Mouse (Mus musculus) midbrain, embryonic 16.5 days (tissue): ENCODE data around the gene Syn3. TPM values are rescaled to one million over a fixed set of nuclear protein-coding genes. Genes with fewer than 3 reads are reported as not detected.
A peak's percentile ranks its signal among the peaks of the same experiment; 100 is the strongest.

Experiments used
- ATAC-seq: fragments of 200-750 bp; cut with Nextera tagmentation; 2 replicates; pipeline ENCODE4 v1.8.0; 2017; ENCODE audit warnings: moderate TSS enrichment
- H3K27ac ChIP-seq: fragments of 300-500 bp; sonication (generic); 2 replicates; pipeline ENCODE4 v1.5.1; 2014; ENCODE audit warnings: mild to moderate bottlenecking, low read length, mixed read lengths
- H3K27me3 ChIP-seq: fragments of 300-500 bp; sonication (generic); 2 replicates; pipeline ENCODE4 v1.6.1; 2014; ENCODE audit warnings: low read depth, low read length, mixed read lengths; ENCODE audit not compliant: control insufficient read depth, insufficient read depth
- H3K36me3 ChIP-seq: fragments of 300-500 bp; sonication (generic); 2 replicates; pipeline ENCODE4 v1.6.1; 2014; ENCODE audit warnings: mild to moderate bottlenecking, low read length, moderate library complexity, mixed read lengths; ENCODE audit not compliant: control insufficient read depth, insufficient read depth
- H3K4me1 ChIP-seq: fragments of 300-500 bp; sonication (generic); 2 replicates; pipeline ENCODE4 v1.6.1; 2014; ENCODE audit warnings: mild to moderate bottlenecking, low read length, mixed read lengths; ENCODE audit not compliant: control insufficient read depth, insufficient read depth
- H3K4me2 ChIP-seq: fragments of 300-500 bp; sonication (generic); 2 replicates; pipeline ENCODE4 v1.6.1; 2014; ENCODE audit warnings: mild to moderate bottlenecking, low read length, mixed read lengths
- H3K4me3 ChIP-seq: fragments of 300-500 bp; sonication (generic); 2 replicates; pipeline ENCODE4 v1.5.1; 2014; ENCODE audit warnings: low read depth, mild to moderate bottlenecking, low read length, moderate library complexity, mixed read lengths
- H3K9ac ChIP-seq: fragments of 300-500 bp; sonication (generic); 2 replicates; pipeline ENCODE4 v1.6.1; 2014; ENCODE audit warnings: low read depth, low read length, mixed read lengths
- H3K9me3 ChIP-seq: fragments of 300-500 bp; sonication (generic); replicated peaks from 2 replicates; pipeline ENCODE4 v1.6.1; 2014; ENCODE audit warnings: mild to moderate bottlenecking, low read length, mixed read lengths; ENCODE audit not compliant: control insufficient read depth, poor library complexity, severe bottlenecking
- WGBS: fragments of 180-500 bp; shearing (Covaris S2); extraction: QIAGEN DNeasy Blood & Tissue Kit; methylation state at CpG from one replicate; pipeline ENCODE4 v1.1.7; 2014; 5-methylcytosine and 5-hydroxymethylcytosine counted together
- polyA plus RNA-seq: library from polyadenylated mRNA; unstranded; fragments of >200 nt; fragmentation: Nextera tagmentation; extraction: Ambion mirVana; gene quantifications from 2 replicates; pipeline ENCODE4 v1.2.1, GENCODE M21; 2015

Syn3 gene
- polyA plus RNA-seq, 1 experiment from 2014 or later = 34.0 TPM

- Histone ChIP-seq H3K27me3 (no peaks in the 10 kb centered on the region), H3K9ac (peak overlapping the region; percentile 86), H3K9me3 (no peaks in the 10 kb centered on the region), H3K27ac (peak overlapping the region; percentile 91), H3K4me3 (peak overlapping the region; percentile 53), H3K4me1 (peaks cover 32% of the 10 kb centered on the region), H3K36me3 (no peaks in the 10 kb centered on the region), H3K4me2 (peak overlapping the region; percentile 65)
- peak; percentile 93 for ATAC-seq
- 48% methylated on average over 2 of the region's 2 CpGs for WGBS
These were observed 6.4 kb downstream of the Syn3 start for GRCm38 (mm10) chr10:86492089-86492907.

GRCm38 (mm10) chr10:86491316-86492088, 7.2 kb downstream of the Syn3 start:
- Histone ChIP-seq H3K9me3 (no peaks in the 10 kb centered on the region), H3K4me1 (peaks cover 24% of the 10 kb centered on the region), H3K4me2 (peak overlapping the region; percentile 65), H3K4me3 (peak overlapping the region; percentile 53), H3K27me3 (no peaks in the 10 kb centered on the region), H3K9ac (peak overlapping the region; percentile 86), H3K36me3 (no peaks in the 10 kb centered on the region), H3K27ac (peak overlapping the region; percentile 91)
- 5% methylated on average over 3 of the region's 3 CpGs for WGBS
- ATAC-seq = peak; percentile 92

GRCm38 (mm10) chr10:86488544-86488943, 10.2 kb downstream of the Syn3 start:
- Histone ChIP-seq H3K36me3 (no peaks in the 10 kb centered on the region), H3K27me3 (no peaks in the 10 kb centered on the region), H3K4me1 (peaks cover 22% of the 10 kb centered on the region), H3K4me3 (no peak overlapping the region), H3K4me2 (peak overlapping the region; percentile 65; the same call in 1 of the 2 replicates), H3K27ac (no peak overlapping the region), H3K9me3 (no peaks in the 10 kb centered on the region), H3K9ac (no peak overlapping the region)
- 94% methylated on average over 5 of the region's 5 CpGs for WGBS
- ATAC-seq = no peak

- Histone ChIP-seq H3K4me2 (no peak overlapping the region), H3K9me3 (no peaks in the 10 kb centered on the region), H3K36me3 (no peaks in the 10 kb centered on the region), H3K4me1 (peaks cover 18% of the 10 kb centered on the region), H3K27ac (no peak overlapping the region), H3K4me3 (no peak overlapping the region), H3K27me3 (no peaks in the 10 kb centered on the region), H3K9ac (no peak overlapping the region)
- 51% methylated on average over 4 of the region's 4 CpGs for WGBS
- no peak for ATAC-seq
These were observed 12.7 kb downstream of the Syn3 start for GRCm38 (mm10) chr10:86485971-86486370.

GRCm38 (mm10) chr10:86483968-86484367, 14.7 kb downstream of the Syn3 start:
- Histone ChIP-seq H3K9ac (no peak overlapping the region), H3K4me1 (peaks cover 3% of the 10 kb centered on the region), H3K4me3 (no peak overlapping the region), H3K27ac (no peak overlapping the region), H3K9me3 (no peaks in the 10 kb centered on the region), H3K27me3 (no peaks in the 10 kb centered on the region), H3K4me2 (no peak overlapping the region), H3K36me3 (no peaks in the 10 kb centered on the region)
- no peak for ATAC-seq
- 21% methylated on average over 3 of the region's 3 CpGs for WGBS

- H3K36me3 ChIP-seq = no peaks in the 10 kb centered on the region
- no peak overlapping the region for H3K9ac ChIP-seq
- no peak overlapping the region for H3K4me2 ChIP-seq
- H3K27ac ChIP-seq = no peak overlapping the region
- H3K4me1 ChIP-seq = no peaks in the 10 kb centered on the region
- WGBS = 78% methylated on average over 1 of the region's 1 CpGs
- no peak for ATAC-seq
- H3K27me3 ChIP-seq = no peaks in the 10 kb centered on the region
- H3K4me3 ChIP-seq = no peak overlapping the region
- H3K9me3 ChIP-seq = no peaks in the 10 kb centered on the region
These were observed 16.2 kb downstream of the Syn3 start for GRCm38 (mm10) chr10:86482496-86482895.

- Histone ChIP-seq H3K27me3 (no peaks in the 10 kb centered on the region), H3K4me3 (no peak overlapping the region), H3K36me3 (no peaks in the 10 kb centered on the region), H3K27ac (no peak overlapping the region), H3K4me1 (no peaks in the 10 kb centered on the region), H3K4me2 (no peak overlapping the region), H3K9me3 (no peaks in the 10 kb centered on the region), H3K9ac (no peak overlapping the region)
- 95% methylated on average over 6 of the region's 6 CpGs for WGBS
- ATAC-seq = no peak
These were observed 18.0 kb downstream of the Syn3 start for GRCm38 (mm10) chr10:86480711-86481110.

- no peaks in the 10 kb centered on the region for H3K27me3 ChIP-seq
- no peak for ATAC-seq
These were observed 19.0 kb downstream of the Syn3 start for GRCm38 (mm10) chr10:86479718-86480121.

GRCm38 (mm10) chr10:86476720-86477119, 22.0 kb downstream of the Syn3 start:
- WGBS = 64% methylated on average over 7 of the region's 7 CpGs
- H3K4me1 ChIP-seq = no peaks in the 10 kb centered on the region
- ATAC-seq = no peak

More at GRCm38 (mm10) chr10:86479718-86480121, 19.0 kb downstream of the Syn3 start:
- no peaks in the 10 kb centered on the region for H3K9me3 ChIP-seq
- H3K9ac ChIP-seq = no peak overlapping the region
- no peak overlapping the region for H3K4me2 ChIP-seq
- H3K27ac ChIP-seq = no peak overlapping the region
- H3K4me3 ChIP-seq = no peak overlapping the region
- H3K4me1 ChIP-seq = no peaks in the 10 kb centered on the region
- H3K36me3 ChIP-seq = no peaks in the 10 kb centered on the region
- 69% methylated on average over 4 of the region's 4 CpGs for WGBS

More at GRCm38 (mm10) chr10:86476720-86477119, 22.0 kb downstream of the Syn3 start:
- Histone ChIP-seq H3K4me3 (no peak overlapping the region), H3K27ac (no peak overlapping the region), H3K4me2 (no peak overlapping the region), H3K36me3 (no peaks in the 10 kb centered on the region; the same call in 1 of the 2 replicates), H3K27me3 (no peaks in the 10 kb centered on the region), H3K9ac (no peak overlapping the region), H3K9me3 (no peaks in the 10 kb centered on the region)
